Mouse (Mus musculus): ENCODE measurements around the gene Rcsd1. TPM values are rescaled to one million over a fixed set of nuclear protein-coding genes. Genes with fewer than 3 reads are reported as not detected.

The Rcsd1 gene
- total and polyA plus RNA-seq, 2 experiments, result 2.6 to 3.3 TPM

GRCm38 (mm10) chr1:165700933-165701518, 8.5 kb downstream of the Rcsd1 start:
- no peak for DNase-seq (ENCODE audit: extremely low read depth, low read depth, low spot score)
- WGBS, result 63% methylated on average over 6 of the region's 6 CpGs
- H3K27ac ChIP-seq (replicated peaks; ENCODE audit: insufficient read depth, low read depth, low read length), result peak overlapping the region; percentile 52
- H3K27me3 ChIP-seq (ENCODE audit: control insufficient read depth, insufficient read depth, low read length), result no peaks in the 10 kb centered on the region
- no peak overlapping the region for H3K4me3 ChIP-seq (ENCODE audit: insufficient read depth, low read depth, low read length)
- TF ChIP-seq POLR2A (IDR thresholded peaks at IDR 0.05; ENCODE audit: extremely low read depth, insufficient read depth, low read length), result no peak
- H3K79me2 ChIP-seq (ENCODE audit: control insufficient read depth, insufficient read depth, low read length), result no peaks in the 10 kb centered on the region
- H3K9ac ChIP-seq (ENCODE audit: low read depth, low read length), result no peak overlapping the region
- no peaks in the 10 kb centered on the region for H3K36me3 ChIP-seq (ENCODE audit: control insufficient read depth, insufficient read depth, low read length)
- H3K4me1 ChIP-seq (ENCODE audit: control insufficient read depth, insufficient read depth, low read length), result peaks cover 20% of the 10 kb centered on the region

- H3K79me2 ChIP-seq (ENCODE audit: control insufficient read depth, insufficient read depth, low read length), result no peaks in the 10 kb centered on the region
- no peaks in the 10 kb centered on the region for H3K27me3 ChIP-seq (ENCODE audit: control insufficient read depth, insufficient read depth, low read length)
- no peak for DNase-seq (ENCODE audit: extremely low read depth, low read depth, low spot score)
- no peaks in the 10 kb centered on the region for H3K36me3 ChIP-seq (ENCODE audit: control insufficient read depth, insufficient read depth, low read length)
- WGBS, result 48% methylated on average over 7 of the region's 7 CpGs
- TF ChIP-seq POLR2A (IDR thresholded peaks at IDR 0.05; ENCODE audit: extremely low read depth, insufficient read depth, low read length) (no peak), CTCF (IDR thresholded peaks at IDR 0.05; ENCODE audit: low read depth, low read length) (no peak)
- no peak overlapping the region for H3K4me3 ChIP-seq (ENCODE audit: insufficient read depth, low read depth, low read length)
- H3K4me1 ChIP-seq (ENCODE audit: control insufficient read depth, insufficient read depth, low read length), result peaks cover 19% of the 10 kb centered on the region
- no peak overlapping the region for H3K9ac ChIP-seq (ENCODE audit: low read depth, low read length)
- H3K27ac ChIP-seq (replicated peaks; ENCODE audit: insufficient read depth, low read depth, low read length), result no peak overlapping the region
Measured at GRCm38 (mm10) chr1:165700376-165700815, 9.2 kb downstream of the Rcsd1 start.

- no peak for TF ChIP-seq POLR2A (IDR thresholded peaks at IDR 0.05; ENCODE audit: extremely low read depth, insufficient read depth, low read length)
- TF ChIP-seq CTCF (IDR thresholded peaks at IDR 0.05; ENCODE audit: low read depth, low read length), result no peak
- DNase-seq (ENCODE audit: extremely low read depth, low read depth, low spot score), result no peak
- H3K4me3 ChIP-seq (ENCODE audit: insufficient read depth, low read depth, low read length), result no peak overlapping the region
- H3K36me3 ChIP-seq (ENCODE audit: control insufficient read depth, insufficient read depth, low read length), result no peaks in the 10 kb centered on the region
- H3K27me3 ChIP-seq (ENCODE audit: control insufficient read depth, insufficient read depth, low read length), result no peaks in the 10 kb centered on the region
- peaks cover 15% of the 10 kb centered on the region; the same call in 1 of the 2 replicates for H3K4me1 ChIP-seq (ENCODE audit: control insufficient read depth, insufficient read depth, low read length)
- WGBS, result 74% methylated on average over 8 of the region's 8 CpGs
- H3K27ac ChIP-seq (replicated peaks; ENCODE audit: insufficient read depth, low read depth, low read length), result no peak overlapping the region
- no peak overlapping the region for H3K9ac ChIP-seq (ENCODE audit: low read depth, low read length)
- H3K79me2 ChIP-seq (ENCODE audit: control insufficient read depth, insufficient read depth, low read length), result no peaks in the 10 kb centered on the region
Measured at GRCm38 (mm10) chr1:165697701-165698100, 11.9 kb downstream of the Rcsd1 start.

GRCm38 (mm10) chr1:165696870-165697269, 12.7 kb downstream of the Rcsd1 start:
- 76% methylated on average over 7 of the region's 7 CpGs for WGBS
- Histone ChIP-seq H3K4me1 (ENCODE audit: control insufficient read depth, insufficient read depth, low read length) (peaks cover 15% of the 10 kb centered on the region; the same call in 1 of the 2 replicates), H3K4me3 (ENCODE audit: insufficient read depth, low read depth, low read length) (no peak overlapping the region), H3K9ac (ENCODE audit: low read depth, low read length) (no peak overlapping the region), H3K27ac (replicated peaks; ENCODE audit: insufficient read depth, low read depth, low read length) (no peak overlapping the region), H3K27me3 (ENCODE audit: control insufficient read depth, insufficient read depth, low read length) (no peaks in the 10 kb centered on the region), H3K36me3 (ENCODE audit: control insufficient read depth, insufficient read depth, low read length) (no peaks in the 10 kb centered on the region), H3K79me2 (ENCODE audit: control insufficient read depth, insufficient read depth, low read length) (no peaks in the 10 kb centered on the region)
- DNase-seq (ENCODE audit: extremely low read depth, low read depth, low spot score), result no peak
- TF ChIP-seq CTCF (IDR thresholded peaks at IDR 0.05; ENCODE audit: low read depth, low read length), result no peak
- no peak for TF ChIP-seq POLR2A (IDR thresholded peaks at IDR 0.05; ENCODE audit: extremely low read depth, insufficient read depth, low read length)

GRCm38 (mm10) chr1:165696040-165696439, 13.5 kb downstream of the Rcsd1 start:
- Histone ChIP-seq H3K79me2 (ENCODE audit: control insufficient read depth, insufficient read depth, low read length) (no peaks in the 10 kb centered on the region), H3K36me3 (ENCODE audit: control insufficient read depth, insufficient read depth, low read length) (no peaks in the 10 kb centered on the region), H3K4me3 (ENCODE audit: insufficient read depth, low read depth, low read length) (no peak overlapping the region), H3K4me1 (ENCODE audit: control insufficient read depth, insufficient read depth, low read length) (peaks cover 14% of the 10 kb centered on the region; the same call in 1 of the 2 replicates), H3K9ac (ENCODE audit: low read depth, low read length) (no peak overlapping the region), H3K27ac (replicated peaks; ENCODE audit: insufficient read depth, low read depth, low read length) (no peak overlapping the region), H3K27me3 (ENCODE audit: control insufficient read depth, insufficient read depth, low read length) (no peaks in the 10 kb centered on the region)
- TF ChIP-seq POLR2A (IDR thresholded peaks at IDR 0.05; ENCODE audit: extremely low read depth, insufficient read depth, low read length), result no peak
- no peak for TF ChIP-seq CTCF (IDR thresholded peaks at IDR 0.05; ENCODE audit: low read depth, low read length)
- WGBS, result 89% methylated on average over 5 of the region's 5 CpGs
- DNase-seq (ENCODE audit: extremely low read depth, low read depth, low spot score), result no peak

GRCm38 (mm10) chr1:165695392-165696014, 14.1 kb downstream of the Rcsd1 start:
- Histone ChIP-seq H3K4me3 (ENCODE audit: insufficient read depth, low read depth, low read length) (no peak overlapping the region), H3K27ac (replicated peaks; ENCODE audit: insufficient read depth, low read depth, low read length) (no peak overlapping the region), H3K79me2 (ENCODE audit: control insufficient read depth, insufficient read depth, low read length) (no peaks in the 10 kb centered on the region), H3K9ac (ENCODE audit: low read depth, low read length) (no peak overlapping the region), H3K4me1 (ENCODE audit: control insufficient read depth, insufficient read depth, low read length) (peaks cover 11% of the 10 kb centered on the region; the same call in 1 of the 2 replicates), H3K27me3 (ENCODE audit: control insufficient read depth, insufficient read depth, low read length) (no peaks in the 10 kb centered on the region), H3K36me3 (ENCODE audit: control insufficient read depth, insufficient read depth, low read length) (no peaks in the 10 kb centered on the region)
- TF ChIP-seq CTCF (IDR thresholded peaks at IDR 0.05; ENCODE audit: low read depth, low read length) (no peak), POLR2A (IDR thresholded peaks at IDR 0.05; ENCODE audit: extremely low read depth, insufficient read depth, low read length) (no peak)
- no peak for DNase-seq (ENCODE audit: extremely low read depth, low read depth, low spot score)
